Mouse (Mus musculus) thymus, postnatal 4 days (tissue): ENCODE measurements around the gene Olfr1025-ps1.

Source experiments
- DNase-seq: peaks from one replicate; pipeline ENCODE4 v3.0.0; 2021

Gene Olfr1025-ps1

DNA sequence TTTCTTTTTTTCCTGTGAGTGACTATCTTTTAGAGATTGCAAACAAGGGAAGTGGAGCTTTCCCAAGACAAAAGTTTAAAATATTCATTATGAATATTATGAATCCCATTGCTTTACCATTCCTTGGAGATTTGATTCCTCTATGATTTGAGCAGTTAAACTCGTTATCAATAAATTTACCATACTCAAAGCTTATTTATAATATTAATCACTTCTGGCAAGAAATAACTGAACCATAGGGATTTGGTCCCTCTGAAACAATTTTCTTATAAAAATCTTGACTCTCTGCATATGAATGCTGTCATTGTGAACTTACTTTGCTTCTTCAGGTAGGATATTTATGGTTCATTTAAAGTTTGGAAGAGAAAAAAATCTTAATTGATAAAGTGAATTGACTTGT lies at the start of gene Olfr1025-ps1:
Gene Olfr1025-ps1, plus strand, starts transcription at position 301 of the 400 bp plus-strand sequence.
- no peak for DNase-seq

DNA sequence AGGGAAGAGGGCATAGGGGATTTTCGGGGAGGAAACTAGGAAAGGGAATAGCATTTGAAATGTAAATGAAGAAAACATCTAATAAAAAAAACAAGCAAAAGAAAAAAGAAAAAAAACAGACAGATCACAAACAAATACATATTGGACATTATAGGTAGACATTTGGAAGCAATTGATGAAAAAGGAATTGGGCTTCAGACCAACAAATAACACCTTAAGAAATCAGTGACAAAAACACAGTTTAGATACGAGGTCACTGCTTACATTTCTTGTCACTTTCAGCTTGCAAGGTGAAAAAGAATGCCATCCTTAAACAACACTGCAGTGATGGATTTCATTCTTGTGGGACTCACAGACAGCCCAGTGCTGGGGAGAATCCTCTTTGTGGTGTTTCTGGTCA lies 46.7 kb upstream of the Olfr1025-ps1 start, which contains the start of gene Olfr1022:
Gene Olfr1022, plus strand, starts transcription at position 301 of the 400 bp plus-strand sequence.
- no peak for DNase-seq

DNA sequence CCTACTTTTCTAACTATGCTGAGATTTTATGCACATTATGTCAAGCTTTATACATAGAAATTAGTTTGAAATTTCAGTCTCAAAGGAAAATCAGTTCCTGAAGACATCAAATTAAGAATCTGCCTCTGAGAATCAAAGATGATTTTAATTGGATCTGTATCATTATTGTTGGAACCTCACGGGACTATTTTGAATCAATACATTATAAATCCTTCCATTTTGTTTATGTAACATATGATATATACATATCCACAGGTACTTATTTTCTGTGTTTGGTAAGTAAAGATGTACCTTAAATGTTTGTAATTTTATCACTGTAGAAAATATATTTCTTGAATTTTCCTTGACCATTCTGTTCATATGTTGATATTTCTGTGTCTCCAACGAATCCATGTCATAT lies 29.7 kb upstream of the Olfr1025-ps1 start, which contains the start of gene Olfr1023:
Gene Olfr1023, plus strand, starts transcription at position 301 of the 400 bp plus-strand sequence.
- DNase-seq, result no peak

DNA sequence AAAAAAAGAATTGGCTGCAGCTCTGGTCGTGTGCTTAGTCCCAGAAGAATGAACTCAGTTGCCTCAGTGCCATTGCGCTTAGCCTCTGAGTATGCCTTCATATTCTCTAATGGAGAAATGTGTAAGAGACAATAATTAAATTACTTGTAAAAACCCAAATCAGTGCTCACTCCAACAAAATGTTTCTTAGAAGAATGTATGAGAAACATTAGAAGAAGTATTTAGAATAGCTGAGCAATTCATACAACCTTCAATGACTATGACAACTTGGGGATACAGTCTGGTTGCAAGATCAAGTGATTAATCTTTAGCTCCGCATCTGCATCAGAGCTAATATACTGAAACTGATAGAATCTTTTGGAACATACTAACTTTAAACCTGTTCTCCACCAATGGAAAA lies 10.0 kb upstream of the Olfr1025-ps1 start, which contains the start of gene Olfr1024:
Gene Olfr1024, minus strand, starts transcription at position 101 of the 400 bp plus-strand sequence.
- DNase-seq, result no peak

DNA sequence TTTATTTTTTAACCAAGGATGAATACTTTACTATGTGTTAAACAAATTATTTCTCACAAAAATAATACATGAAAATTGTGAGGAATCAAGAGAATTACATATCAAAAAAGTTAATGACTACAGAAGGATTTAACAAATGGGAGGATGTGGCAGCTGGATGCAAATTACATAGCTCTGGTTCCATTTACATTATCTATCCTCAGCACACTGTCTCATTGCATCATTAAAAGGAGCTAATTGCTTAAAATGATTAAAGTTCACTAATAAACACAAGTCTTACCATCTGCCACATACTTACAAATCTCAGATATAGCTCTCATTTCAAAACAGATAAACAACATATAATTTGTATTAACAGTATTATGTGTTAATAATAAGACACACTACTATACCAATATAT lies 1.8 kb upstream of the Olfr1025-ps1 start:
- no peak for DNase-seq

DNA sequence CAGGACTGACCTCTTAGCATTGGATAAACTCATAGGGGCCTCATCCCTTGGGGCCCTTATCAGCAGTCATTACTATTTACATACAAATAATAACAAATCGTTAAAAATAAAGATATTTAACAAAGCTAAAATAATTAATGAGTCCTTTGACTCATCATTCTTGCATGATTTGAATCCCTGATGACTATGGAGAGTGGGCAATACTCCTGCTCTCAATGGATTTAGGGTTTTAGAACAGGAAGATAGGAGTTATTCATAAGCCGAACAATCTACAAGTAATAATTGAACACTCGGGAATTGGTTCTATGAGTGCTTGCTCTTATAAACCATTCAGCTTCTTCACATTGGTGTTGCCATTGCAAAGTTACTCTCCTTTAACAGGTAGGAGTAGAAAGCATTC lies 6.3 kb downstream of the Olfr1025-ps1 start, which contains the start of gene Olfr1026:
Gene Olfr1026, plus strand, starts transcription at position 301 of the 400 bp plus-strand sequence.
- DNase-seq, result no peak

DNA sequence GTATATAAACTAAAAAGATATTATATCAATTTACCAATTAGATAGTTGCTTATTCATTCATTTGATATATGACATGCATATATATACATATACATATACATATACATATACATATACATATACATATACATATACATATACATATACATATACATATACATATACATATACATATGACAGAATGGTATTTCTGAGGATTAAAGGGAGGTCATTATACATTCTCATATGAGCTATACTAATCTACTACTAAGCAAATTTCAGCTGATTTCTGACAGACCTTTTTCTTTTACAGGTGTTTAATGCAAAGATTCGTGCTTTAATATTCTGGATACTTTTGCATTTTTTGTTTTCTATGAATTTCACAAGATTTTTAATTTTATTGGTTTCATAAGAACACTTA lies 35.1 kb downstream of the Olfr1025-ps1 start, which contains the start of gene Olfr1028:
Gene Olfr1028, plus strand, starts transcription at position 301 of the 400 bp plus-strand sequence.
- no peak for DNase-seq
